Mouse (Mus musculus): Measurements from ENCODE around the gene Ntm.

The Ntm gene

DNA sequence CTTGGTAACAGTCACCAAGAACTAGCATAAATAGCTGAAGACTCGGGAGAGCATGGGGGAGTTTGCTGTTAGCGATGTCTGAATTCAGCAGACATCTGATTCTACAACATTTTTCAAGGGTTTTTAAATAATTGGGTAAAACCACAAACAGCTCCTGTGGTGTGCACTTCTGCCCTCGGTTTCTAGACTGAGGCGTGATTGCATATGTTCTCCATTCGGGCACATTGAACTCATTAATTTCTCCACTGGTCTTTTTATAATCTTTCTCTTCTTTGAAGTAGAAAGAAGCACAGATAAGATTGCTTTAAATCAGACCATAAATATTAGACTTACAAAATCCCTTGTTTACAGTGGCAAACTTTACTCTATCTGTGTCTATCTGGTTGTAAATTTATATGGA lies 862.3 kb downstream of the Ntm start:
- DNase-seq: no peak

DNA sequence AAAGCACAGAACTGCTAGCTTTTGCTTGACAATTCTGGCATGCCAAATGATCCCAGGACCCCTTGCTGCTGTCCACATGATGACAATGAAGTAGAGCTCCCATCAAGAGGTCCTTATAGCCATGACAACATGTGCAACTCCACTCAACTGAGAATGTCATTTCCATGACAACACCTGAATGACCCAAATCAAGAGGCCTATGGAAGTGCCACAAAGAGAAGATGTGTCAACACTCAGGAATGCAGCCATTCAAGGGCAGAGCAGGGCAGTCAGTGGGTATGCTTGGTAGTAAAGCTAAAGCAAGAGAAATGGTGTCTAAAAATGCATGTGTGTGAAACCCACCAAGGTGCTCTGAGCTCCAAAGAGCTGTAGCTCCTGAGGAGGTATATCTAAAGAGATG lies 870.5 kb downstream of the Ntm start:
- no peak for DNase-seq

DNA sequence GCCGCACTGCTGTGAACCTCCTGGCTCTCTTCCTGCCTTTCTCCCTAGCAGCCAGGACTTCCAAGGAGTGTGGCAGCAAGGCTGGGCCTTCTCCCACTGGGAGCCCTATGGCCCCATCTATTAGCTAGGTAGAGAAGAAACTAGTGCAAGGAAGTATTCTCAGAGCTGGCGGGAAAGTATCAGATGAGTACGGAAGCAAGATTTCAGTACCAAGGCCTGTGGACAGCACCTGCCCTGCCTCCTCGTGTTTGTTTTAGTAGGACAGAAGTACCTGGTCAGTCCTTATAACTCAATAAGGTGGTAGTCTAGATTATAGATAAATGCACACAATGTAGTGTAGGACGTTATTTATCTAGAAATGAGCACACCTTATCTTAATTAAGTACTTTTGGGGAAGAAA lies 874.3 kb downstream of the Ntm start:
- DNase-seq: no peak

DNA sequence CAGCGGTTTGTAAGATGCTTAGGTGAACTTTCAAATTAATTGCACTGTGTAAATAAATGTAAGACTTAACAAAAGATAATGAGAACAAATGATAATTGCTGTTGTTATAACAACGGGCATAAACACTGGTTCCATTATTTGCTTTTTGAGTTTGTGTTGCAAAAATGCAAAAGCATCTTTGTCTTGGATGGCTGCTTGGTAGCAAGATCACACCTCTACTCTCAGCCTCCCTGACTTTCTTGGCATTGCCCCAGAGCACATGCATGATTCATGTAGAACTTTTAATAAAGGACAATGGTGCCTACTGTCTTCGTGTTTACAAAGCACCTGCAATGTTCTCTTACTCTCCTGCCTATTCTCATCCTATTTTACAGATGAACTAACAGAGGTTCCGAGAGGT lies 875.3 kb downstream of the Ntm start:
- DNase-seq: no peak

DNA sequence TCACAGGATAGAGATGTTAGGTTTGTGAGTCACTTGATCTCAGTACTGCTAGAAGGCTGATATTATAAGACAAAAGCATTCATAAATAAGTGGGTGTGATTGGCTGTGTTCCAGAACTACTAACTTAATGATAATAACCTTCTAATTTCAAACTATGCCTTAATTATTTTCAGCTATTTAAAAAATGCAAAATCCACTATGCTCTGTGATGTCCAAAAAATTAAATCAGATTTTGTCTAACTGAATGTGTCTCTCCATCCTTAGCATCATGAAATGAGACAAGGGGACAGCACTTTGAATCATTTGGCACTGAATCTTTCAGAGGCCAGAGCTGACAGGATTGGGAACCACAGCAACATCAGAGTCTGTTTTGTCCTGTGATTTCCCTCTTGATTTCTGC lies 875.8 kb downstream of the Ntm start:
- no peak for DNase-seq

DNA sequence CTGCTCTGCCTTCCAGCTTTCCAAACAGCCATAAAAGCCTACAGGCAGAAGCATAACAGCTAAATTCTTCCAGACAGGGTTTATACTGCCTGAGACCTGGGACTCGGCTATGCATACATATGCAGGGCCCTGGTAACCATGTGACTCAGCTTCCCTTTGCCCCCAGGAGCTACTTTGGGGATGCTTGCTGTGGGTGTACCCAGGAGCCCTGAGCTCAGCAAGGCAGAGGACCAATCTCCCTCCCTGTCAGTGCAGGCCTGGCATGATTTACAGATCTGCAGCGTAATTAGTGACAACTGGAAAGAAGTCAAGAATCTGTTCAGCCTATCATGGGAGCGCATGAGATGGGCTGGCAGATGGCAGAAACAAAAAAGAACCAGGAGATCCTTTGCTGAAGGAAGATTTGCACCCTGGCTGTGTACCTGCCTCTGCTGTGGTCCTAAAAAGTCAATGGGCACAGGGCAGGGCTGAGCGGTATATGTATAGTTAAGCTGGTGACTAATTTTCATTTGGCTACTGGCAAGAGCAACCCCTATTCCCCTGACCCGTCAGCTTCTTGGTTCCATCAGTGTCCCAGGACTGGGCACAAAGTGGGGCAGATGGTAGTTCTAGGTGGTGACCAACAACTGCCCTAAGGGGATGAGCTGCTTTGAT lies 886.9 kb downstream of the Ntm start:
- no peak for DNase-seq

DNA sequence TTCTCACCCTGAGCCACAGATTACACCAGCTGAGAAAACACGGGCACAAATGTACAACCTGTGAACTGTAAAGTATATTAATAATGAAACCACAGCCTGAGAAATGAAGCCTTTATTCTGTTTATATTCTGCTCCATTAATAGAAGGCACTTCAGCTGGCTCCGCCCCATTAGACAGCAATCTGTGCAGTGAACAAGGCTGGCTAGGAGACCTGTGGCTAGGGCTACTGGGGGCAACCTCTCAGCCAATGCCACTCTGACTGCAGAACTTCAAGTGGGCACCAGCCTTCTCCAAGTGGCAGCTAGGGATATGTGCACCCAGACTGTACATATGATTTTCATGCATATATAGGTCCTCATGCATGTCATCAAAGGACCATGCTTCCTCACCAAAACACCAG lies 887.7 kb downstream of the Ntm start:
- no peak for DNase-seq

DNA sequence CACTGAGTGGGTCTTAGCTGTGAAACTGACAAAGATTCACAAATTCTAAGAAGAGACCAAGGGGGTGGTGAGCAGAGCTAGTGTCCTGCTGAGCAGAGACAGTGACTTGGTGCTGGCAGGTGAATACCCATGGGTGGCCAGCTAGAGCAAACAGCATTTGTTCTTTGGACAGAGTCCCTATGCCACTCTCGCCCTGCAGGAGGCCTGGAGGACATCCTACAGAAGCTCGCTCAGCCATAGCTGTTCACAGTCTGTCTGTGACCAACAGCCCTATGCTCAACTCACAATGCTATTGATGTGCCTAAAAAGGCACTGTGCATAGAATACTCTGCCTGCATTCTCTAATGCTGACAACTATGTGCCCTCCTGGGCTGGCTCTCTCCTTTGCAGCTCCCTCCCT lies 888.4 kb downstream of the Ntm start:
- no peak for DNase-seq

DNA sequence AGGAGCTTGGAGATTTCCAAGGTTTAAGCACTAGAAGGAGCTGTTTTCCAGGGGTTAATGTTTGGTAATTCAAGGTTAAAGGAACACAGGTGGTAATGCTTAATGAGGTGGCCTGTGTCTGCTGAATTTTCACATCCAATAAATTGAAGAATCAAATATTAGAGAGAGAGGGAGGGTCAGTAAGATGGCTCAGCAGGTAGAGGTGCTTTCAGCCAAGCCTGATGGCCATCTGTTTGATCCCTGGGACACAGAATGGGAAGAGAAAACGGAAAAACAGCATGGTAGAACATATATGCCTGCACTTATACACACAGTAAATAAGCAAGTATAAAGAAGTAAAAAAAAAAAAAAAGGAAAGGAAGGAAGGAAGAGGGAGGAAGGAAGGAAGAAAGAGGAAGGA lies 890.9 kb downstream of the Ntm start:
- DNase-seq: no peak

DNA sequence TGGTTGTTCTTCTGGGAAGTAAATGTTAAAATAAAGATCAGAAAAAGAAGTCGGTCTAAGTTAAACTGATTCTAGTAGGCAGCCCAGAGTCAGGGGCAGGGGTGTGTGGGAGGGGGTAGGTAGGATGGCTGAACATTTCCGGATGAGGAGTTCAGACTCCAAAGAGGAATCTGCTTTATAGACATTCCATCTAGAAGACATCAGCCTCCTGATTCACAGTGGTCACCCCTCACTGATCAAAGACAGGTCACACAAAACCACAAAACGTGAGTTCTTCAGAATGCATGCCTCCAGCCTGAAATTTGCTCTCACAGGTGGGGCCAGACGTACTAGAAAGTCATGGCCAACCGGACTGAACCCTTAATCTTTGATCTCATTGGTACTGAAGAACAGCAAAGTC lies 895.4 kb downstream of the Ntm start:
- no peak for DNase-seq

DNA sequence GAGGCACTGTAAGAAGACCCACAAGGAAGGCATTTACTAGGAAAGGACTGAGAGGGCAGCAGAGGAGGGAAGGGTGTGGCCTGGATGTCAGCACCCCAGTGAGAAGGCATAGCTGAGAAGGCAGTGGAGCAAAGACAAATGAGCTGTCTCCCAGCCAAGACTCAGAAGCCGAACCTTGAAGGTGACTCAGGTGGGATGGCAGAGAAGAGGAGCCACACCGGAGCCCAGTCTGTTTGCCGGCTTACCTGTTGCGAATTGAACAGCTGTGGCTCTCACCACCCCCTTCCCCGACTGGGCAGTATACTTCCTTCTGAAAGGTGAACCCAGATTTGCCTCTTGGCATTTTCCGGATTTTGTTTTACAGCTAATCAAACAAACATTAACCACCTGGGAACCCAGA lies 902.6 kb downstream of the Ntm start:
- no peak for DNase-seq

DNA sequence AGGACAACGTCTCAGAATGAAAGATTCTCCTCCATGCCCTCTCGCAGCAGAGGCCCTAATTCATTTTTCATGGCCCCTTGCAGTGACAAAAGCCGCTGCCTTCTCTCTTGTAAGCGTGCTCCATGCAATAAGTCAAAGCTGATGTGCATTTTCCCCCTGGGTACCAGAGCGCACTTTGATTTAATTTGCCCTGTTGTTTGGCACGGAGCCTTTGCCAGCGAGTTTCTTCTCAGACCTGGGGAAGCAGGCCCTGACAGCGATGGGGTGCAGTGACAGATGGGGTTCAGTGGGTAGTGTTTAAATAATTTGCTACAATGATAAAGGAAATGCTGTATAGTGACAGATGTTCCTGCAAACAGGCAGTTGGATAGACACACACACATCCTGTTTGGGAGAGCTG lies 904.1 kb downstream of the Ntm start:
- no peak for DNase-seq

DNA sequence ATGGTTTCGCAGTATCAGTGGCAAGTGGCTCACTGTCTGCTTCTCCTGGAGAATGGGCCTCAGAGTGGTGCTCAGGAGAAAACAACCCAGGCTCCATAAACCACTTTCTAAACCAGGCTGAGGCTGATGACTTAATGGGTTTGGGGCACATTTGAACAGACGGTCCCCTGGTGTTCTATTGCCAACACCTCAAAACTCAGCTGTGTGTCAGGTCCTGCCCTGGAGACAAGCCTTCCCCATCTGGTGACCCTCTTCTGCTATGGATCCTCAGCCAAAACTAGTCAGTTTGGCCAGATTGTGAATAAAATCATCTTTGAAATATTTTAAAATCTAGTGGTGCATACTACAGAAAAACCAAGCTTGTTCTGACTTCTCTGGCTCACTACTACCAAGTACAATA lies 907.3 kb downstream of the Ntm start:
- DNase-seq: no peak

DNA sequence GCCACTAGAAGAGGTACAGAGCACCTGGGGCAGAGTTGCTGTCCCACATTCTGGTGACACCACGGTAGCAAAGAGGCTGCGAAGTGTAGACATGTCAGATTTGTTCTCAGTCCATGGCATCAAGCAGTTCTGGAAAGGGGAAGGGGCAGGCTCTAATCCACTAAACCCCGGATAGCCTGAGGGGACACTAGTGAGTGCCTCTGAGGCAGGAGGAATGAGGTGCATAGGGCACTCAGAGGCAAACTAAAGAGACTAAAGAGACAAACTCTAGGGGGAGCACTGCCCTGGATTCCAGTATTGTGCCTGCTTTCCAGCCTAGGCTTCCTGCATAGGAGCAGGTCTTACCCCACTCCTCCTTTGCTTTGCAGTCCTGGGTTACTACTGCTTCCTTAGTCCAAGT lies 926.5 kb downstream of the Ntm start:
- no peak for DNase-seq

DNA sequence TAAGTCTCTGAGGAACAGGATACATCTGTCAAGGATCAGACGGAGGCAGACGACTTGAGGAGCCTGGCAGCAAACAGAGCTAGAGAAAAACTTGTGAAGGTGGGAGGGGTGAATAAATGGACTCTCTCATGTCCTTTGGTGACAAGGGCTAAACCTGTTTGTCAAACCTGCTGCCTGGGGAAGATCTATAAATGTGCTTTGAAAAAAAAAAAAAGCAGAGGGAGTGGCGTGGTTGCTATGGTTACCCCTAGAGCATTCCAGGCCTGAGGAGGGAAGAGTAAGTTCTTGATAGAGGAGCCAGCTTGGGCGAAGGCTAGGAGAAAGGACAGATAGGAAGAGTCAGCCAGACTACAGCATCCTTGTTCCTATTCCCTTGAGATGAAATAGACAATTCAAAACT lies 926.9 kb downstream of the Ntm start:
- DNase-seq: no peak

DNA sequence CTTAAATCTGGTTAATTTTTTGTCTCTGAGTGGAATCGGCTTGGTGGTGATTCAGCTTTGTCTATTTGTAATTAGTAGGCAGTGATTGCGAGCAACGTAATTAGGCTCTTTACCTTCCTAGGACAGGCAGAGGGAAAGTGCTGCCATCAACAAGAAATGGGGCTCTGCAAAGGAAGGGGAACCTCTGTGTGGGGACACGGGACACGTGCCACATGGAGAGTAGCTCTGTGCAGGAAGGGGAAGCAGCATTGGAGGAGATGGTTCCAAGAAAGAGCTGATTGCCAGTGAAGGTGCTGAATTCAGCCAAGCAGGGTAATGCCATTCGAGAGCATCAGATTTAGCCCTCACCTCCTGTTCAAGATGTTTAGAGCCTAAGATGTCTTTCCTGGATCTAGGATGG lies 936.5 kb downstream of the Ntm start:
- no peak for DNase-seq

DNA sequence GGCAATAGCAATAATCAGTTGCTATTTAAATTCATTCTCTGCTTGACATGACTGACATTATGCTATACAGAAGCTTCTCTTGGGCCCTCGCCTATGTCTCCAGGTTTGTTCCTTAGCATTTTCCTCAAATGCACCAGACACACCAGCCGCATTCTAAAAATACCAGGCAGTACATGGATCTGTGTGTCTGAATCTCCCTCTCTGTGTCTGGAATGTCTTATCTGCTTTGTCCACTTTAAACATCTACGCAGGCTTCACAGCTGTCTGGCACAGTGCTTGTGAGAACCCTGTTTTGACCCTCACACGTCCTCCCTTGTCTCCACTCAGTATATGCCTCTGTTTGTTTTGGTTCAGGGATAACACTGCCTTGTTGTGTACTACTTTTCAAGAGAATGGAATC lies 937.3 kb downstream of the Ntm start:
- DNase-seq: no peak

DNA sequence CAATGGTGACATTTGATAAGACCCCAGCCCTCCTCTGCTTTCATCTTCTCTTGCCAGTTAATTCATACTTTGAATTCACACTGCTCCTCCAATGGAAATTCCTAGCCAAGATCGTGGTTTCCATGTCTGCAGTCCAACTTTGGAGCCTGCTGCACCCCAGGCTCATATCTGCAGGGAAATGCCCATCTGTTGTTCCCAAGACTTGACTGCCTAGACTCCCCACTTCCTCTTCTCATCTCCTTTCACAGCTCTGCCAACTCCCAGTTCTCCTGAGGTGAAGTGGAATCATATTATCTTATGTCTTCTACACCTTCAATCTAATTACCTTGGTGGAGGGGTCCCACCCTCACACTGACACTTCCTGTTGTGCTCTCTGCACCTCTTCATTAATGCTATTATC lies 937.8 kb downstream of the Ntm start:
- no peak for DNase-seq

DNA sequence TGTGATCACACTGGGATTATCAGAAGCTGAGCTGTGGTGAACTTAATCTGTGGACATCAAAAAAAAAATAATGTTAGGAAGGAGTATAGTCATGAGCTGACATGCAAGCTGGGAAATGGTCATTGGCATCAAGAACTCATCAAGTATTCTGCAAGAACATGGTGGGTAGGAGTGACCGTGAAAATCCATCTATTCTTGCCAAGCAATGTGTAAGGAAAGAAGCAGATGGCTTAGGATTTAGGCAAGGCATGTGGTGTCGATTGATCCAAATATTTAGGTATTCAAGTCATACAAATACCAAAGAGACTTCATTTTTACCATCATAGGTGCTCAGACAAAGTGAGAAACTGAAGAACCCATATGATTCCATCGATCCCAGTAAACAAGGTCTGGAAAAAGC lies 946.1 kb downstream of the Ntm start:
- DNase-seq: no peak

DNA sequence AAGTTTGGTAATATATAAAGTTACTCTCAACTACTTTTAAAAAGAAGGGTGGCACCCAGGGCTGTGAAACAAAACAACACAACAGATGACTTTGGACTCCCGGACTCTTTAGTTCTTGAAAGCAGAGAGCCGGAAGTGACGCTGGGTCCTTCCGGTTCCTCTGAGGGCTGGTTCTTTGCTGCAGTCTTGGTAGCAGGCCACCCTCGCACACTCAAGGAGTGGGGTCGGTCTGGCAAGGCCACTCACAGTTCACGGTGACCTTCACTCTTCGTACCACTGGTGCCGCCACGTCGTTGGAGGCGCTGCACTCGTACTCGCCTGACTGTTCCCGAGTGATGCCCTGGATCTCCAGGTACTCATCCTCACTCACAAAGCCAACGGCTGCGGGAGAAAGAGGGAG lies 949.1 kb downstream of the Ntm start:
- no peak for DNase-seq

DNA sequence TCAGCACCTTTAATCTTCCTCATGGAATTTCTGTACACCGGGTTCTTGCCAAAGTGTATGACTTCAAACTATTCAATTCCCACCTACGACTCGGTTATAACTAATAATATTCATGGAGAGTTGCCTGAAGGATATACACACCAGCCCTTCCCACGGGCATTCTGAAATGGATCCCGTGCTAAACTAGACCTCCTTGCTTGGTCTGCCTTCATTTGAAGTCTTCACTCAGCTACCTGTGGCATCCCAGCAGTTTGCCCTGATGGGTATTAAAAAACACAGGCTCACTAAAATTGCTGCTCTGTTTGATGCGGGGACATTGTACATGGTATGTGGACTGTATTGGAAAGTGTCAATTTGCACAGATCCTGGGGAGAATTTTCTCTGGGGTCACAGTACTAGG lies 950.4 kb downstream of the Ntm start:
- no peak for DNase-seq

DNA sequence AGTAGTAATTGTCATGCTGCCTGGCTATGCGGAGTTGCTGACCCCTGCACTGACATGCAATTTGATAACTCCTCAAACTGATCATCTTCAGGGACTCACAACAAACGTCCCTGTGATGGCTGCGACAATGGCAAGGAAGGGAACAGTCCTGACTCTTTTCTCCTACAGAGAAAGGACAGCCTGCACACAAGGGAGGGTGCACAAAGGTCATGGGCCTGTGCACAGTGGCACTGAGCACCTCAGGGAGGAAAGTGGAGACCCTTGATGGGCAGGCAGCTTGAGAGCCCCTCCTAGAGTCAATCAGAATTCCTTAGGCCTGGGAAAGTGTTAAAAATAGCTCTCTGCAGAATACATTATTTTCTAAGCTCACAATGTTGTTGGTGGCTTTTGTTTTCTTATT lies 951.5 kb downstream of the Ntm start:
- no peak for DNase-seq

DNA sequence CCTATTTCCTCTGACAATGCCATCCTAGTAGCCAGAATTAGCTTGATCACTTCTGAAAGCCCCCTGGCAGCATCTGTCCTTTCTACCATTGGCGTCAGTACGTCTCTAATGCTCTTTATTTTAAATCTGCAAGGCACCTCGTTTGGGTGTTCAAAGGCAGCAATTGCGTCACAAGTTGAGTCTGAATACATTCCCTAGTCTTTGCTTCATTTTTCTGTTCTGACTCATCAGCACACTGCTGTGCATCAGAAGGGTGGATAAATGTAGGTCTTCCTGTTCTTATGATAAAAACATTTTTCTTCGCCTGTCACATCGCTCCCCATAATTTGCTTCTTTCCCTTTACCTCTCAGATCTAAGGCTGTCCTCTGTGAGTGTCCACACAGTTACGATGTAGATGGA lies 958.4 kb downstream of the Ntm start:
- DNase-seq: no peak

DNA sequence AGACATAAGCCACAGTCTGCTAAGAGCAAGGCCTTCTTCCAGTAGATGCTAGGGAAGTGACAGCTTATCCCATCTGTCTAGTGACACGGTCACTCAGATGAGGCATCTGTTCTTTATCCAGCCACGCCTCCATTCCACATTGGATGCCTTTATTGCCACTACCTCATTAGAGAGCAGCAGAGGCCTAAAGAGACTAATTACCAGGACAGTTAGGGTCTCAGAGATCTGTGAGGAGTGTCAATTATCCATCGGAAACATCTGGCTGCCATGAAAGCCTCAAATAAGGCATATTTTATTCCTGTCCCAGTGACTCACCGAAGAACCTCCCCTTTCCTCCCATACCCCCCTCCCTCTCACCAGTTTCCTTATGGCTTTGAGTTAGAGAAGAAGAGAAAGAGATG lies 963.0 kb downstream of the Ntm start:
- DNase-seq: no peak

DNA sequence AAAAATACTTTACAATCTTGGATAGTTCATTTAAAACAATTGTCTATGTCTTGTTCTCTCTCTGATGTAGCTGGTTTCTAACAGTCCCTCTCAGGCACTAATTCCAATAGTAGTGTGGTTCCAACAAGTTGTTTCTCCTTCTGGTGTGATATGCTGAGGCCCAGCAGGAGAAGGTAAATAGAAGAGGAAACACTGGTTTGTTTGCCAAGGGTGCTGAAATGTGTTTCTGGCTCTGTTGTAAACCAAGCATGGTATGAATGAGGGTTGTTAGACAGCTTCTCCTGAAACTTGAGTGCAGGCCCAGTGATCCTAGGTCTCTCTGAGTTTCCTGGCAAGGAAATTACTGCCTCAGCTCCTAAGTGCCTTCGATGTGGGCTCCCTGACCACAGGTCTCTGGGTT lies 985.7 kb downstream of the Ntm start:
- DNase-seq: no peak

DNA sequence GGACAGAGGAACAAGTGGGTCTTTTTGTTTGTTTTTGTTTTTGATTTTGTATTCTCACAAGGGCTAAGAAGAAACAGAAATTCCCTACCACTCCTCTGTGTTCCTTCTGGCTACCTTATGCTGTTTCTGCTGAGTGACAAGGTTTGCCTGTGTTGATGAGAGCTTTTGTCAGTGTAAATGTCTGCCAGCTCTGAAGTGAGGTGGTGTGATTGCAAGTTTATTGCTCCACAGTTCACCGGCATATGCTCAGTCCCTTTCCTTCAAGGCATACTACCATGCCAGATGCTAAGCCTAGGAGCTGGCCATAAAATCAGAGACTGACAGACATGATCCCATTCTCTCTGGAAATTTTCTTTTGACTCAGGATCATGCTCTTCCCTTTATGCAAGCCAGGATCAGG lies 993.5 kb downstream of the Ntm start:
- DNase-seq: no peak
